Mouse (Mus musculus) midbrain, embryonic 12.5 days (tissue): ENCODE data around the gene Pcmt1. TPM values are rescaled to one million over a fixed set of nuclear protein-coding genes. Genes with fewer than 3 reads are reported as not detected.

ENCODE experiments used
- ATAC-seq: fragments of 200-750 bp; cut with Nextera tagmentation; 2 replicates; pipeline ENCODE4 v1.8.0; 2017; ENCODE audit warnings: low read depth, moderate TSS enrichment, moderate library complexity; ENCODE audit not compliant: low FRiP score
- H3K27ac ChIP-seq: fragments of 300-500 bp; sonication (generic); replicated peaks from 2 replicates; pipeline ENCODE4 v1.5.1; 2016; ENCODE audit warnings: mild to moderate bottlenecking
- H3K27me3 ChIP-seq: fragments of 300-500 bp; sonication (generic); 2 replicates; pipeline ENCODE4 v1.6.1; 2016; ENCODE audit warnings: mild to moderate bottlenecking
- H3K36me3 ChIP-seq: fragments of 300-500 bp; sonication (generic); 2 replicates; pipeline ENCODE4 v1.6.1; 2016
- H3K4me1 ChIP-seq: fragments of 300-500 bp; sonication (generic); 2 replicates; pipeline ENCODE4 v1.6.1; 2016
- H3K4me2 ChIP-seq: fragments of 300-500 bp; sonication (generic); replicated peaks from 2 replicates; pipeline ENCODE4 v1.6.1; 2016; ENCODE audit warnings: mild to moderate bottlenecking, moderate library complexity
- H3K4me3 ChIP-seq: fragments of 300-500 bp; sonication (generic); 2 replicates; pipeline ENCODE4 v1.5.1; 2016; ENCODE audit warnings: mild to moderate bottlenecking
- H3K9ac ChIP-seq: fragments of 300-500 bp; sonication (generic); replicated peaks from 2 replicates; pipeline ENCODE4 v1.6.1; 2016; ENCODE audit warnings: mild to moderate bottlenecking, moderate library complexity
- H3K9me3 ChIP-seq: fragments of 300-500 bp; sonication (generic); 2 replicates; pipeline ENCODE4 v1.6.1; 2016; ENCODE audit warnings: mild to moderate bottlenecking
- WGBS: fragments of 180-500 bp; shearing (Covaris S2); methylation state at CpG from one replicate; pipeline ENCODE4 v1.1.7; 2016; 5-methylcytosine and 5-hydroxymethylcytosine counted together
- polyA plus RNA-seq: library from polyadenylated mRNA; unstranded; fragments of >200 nt; fragmentation: Nextera tagmentation; extraction: Ambion mirVana; gene quantifications from 2 replicates; pipeline ENCODE4 v1.2.1, GENCODE M21; 2016

Pcmt1 gene
- polyA plus RNA-seq, 1 experiment from 2014 or later, result 144 TPM

DNA sequence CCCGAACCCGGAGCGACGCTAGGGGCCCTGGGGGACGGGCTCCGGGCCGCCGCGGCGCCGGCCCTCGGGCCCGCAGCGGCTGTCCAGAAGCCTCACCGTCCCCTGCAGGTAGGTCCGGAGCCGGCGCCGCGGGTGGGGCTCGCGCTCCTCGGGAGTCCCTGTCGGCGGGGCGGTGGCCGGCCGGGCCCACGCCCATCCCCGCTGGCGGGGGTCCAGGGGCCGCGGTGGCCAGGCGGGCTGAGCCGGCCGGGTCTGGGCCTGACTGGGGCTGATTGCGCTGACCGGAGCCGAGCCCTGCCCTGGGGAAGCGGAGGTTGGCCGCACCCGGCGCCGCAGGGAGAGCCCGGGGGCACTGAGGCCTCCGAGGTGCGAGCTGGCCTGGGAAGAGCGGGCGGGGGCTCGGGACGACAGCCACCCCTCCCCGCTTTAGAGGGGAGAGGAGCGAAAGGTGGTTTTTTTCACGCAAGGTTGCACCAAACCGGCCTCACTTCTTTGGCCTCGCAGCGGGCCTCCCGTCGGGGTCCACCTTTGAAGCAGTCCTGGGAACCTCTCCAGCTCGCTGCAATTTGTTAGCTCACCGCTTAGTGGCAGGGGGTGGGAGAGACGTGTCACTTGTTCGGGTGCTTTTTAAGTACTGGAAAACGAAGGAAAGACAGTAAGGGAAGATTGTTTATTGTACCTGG is 548 bp upstream of the Pcmt1 start:
- Histone ChIP-seq H3K4me3 (peak overlapping the region; percentile 100), H3K9me3 (no peaks in the 10 kb centered on the region), H3K9ac (peak overlapping the region; percentile 99), H3K27ac (peak overlapping the region; percentile 96), H3K27me3 (no peaks in the 10 kb centered on the region), H3K36me3 (peaks cover 24% of the 10 kb centered on the region), H3K4me2 (peak overlapping the region; percentile 74), H3K4me1 (peaks cover 31% of the 10 kb centered on the region)
- under 1% methylated on average over 63 of the region's 64 CpGs for WGBS
- ATAC-seq, result peak; percentile 86

DNA sequence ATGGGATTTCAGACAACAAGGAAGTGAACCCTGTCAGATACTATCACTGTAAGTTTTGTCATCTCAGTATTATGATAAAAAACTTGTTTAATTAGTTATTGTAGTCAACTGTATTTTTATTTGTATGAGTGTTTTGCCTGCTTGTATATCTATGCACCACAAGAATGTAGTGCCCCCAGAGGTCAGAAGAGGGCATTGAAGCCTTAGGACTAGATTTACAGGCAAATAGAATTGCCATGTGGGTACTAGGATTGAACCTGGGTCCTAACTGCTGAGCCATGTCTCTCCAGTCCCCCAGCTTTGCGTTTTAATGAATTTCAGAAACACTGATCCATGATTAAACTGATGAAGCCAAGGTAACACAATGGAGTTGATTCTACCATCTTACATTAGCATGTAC is 7.3 kb downstream of the Pcmt1 start:
- WGBS, result 69% methylated on average over 1 of the region's 1 CpGs
- H3K27ac ChIP-seq, result no peak overlapping the region
- H3K4me3 ChIP-seq, result no peak overlapping the region
- H3K9ac ChIP-seq, result no peak overlapping the region
- no peak for ATAC-seq
- H3K4me2 ChIP-seq, result no peak overlapping the region
- H3K27me3 ChIP-seq, result no peaks in the 10 kb centered on the region
- no peaks in the 10 kb centered on the region for H3K4me1 ChIP-seq
- peaks cover 54% of the 10 kb centered on the region for H3K36me3 ChIP-seq
- no peaks in the 10 kb centered on the region for H3K9me3 ChIP-seq

DNA sequence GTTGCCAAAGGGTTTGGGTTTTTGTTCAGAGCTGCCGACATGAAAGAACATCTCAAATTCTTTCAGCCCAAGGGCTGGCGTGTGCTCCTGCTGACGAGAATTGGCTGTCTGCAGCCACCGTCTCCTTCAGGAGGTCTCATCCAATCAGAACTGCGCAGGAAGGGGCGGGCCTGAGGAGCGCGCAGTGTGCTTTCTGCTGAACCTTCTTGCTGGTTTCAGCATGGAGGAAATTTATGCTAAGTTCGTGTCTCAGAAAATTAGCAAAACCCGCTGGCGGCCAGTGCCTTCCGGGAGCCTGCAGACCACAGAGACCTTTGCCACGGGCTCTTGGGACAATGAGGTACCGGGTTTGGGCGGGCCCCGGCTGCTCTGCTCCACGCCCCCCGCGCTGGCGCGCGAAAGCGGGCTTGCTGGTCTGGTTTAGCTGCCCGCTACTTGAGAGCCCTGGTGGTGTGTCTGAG is 13.6 kb downstream of the Pcmt1 start, which contains the start of gene Nup43:
TSS of gene Nup43 (plus strand) at position 162 of the 461 bp plus-strand sequence.
- Histone ChIP-seq H3K9ac (peak within 1 kb of the TSS; percentile 63), H3K4me1 (peaks cover 17% of the 10 kb centered on the region), H3K36me3 (peaks cover 15% of the 10 kb centered on the region), H3K4me3 (peak within 1 kb of the TSS; percentile 88), H3K27me3 (no peaks in the 10 kb centered on the region), H3K27ac (peak within 1 kb of the TSS; percentile 77), H3K4me2 (peak within 1 kb of the TSS; percentile 64), H3K9me3 (no peaks in the 10 kb centered on the region)
- under 1% methylated on average over 24 of the region's 24 CpGs for WGBS
- peak; percentile 84 for ATAC-seq

- no peak overlapping the region for H3K4me3 ChIP-seq
- H3K4me2 ChIP-seq, result no peak overlapping the region
- no peaks in the 10 kb centered on the region for H3K9me3 ChIP-seq
- no peak for ATAC-seq
- no peaks in the 10 kb centered on the region for H3K27me3 ChIP-seq
- no peak overlapping the region for H3K9ac ChIP-seq
- peaks cover 5% of the 10 kb centered on the region for H3K36me3 ChIP-seq
- no peak overlapping the region for H3K27ac ChIP-seq
- H3K4me1 ChIP-seq, result peaks cover 17% of the 10 kb centered on the region
- WGBS, result 98% methylated on average over 1 of the region's 1 CpGs
Measured at GRCm38 (mm10) chr10:7664889-7665288, 16.0 kb downstream of the Pcmt1 start.

DNA sequence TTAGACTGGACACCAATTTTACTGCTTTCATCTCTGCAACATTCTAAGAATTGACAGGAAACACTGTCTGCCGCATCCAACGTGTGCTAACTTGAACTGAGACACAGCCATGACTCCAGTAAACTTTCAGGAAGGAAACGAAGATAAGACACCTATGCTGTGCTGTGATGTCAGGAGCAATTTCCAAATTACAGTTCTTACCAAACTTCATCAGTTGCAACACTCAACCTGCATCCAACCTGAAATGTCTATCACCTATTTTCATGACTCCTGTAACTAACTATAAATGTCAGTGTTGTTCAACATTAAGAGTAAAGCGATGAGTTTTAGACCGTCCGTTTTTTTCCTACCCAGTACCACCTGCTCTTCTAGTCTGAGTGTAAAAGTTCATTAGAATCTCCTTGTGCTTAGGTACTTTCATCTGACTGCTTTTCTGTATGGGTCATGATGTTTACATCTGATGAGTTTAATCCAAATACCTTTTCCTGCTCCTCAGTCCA is 16.9 kb downstream of the Pcmt1 start:
- Histone ChIP-seq H3K4me3 (peak overlapping the region; percentile 74), H3K36me3 (no peaks in the 10 kb centered on the region), H3K4me1 (peaks cover 17% of the 10 kb centered on the region), H3K27me3 (no peaks in the 10 kb centered on the region), H3K4me2 (peak overlapping the region; percentile 86), H3K27ac (0 out of 2 replicates have a peak overlapping the region, but pooled peaks have one; percentile 89), H3K9ac (peak overlapping the region; percentile 89; the same call in 1 of the 2 replicates), H3K9me3 (no peaks in the 10 kb centered on the region)
- 74% methylated on average over 6 of the region's 6 CpGs for WGBS
- ATAC-seq, result no peak

DNA sequence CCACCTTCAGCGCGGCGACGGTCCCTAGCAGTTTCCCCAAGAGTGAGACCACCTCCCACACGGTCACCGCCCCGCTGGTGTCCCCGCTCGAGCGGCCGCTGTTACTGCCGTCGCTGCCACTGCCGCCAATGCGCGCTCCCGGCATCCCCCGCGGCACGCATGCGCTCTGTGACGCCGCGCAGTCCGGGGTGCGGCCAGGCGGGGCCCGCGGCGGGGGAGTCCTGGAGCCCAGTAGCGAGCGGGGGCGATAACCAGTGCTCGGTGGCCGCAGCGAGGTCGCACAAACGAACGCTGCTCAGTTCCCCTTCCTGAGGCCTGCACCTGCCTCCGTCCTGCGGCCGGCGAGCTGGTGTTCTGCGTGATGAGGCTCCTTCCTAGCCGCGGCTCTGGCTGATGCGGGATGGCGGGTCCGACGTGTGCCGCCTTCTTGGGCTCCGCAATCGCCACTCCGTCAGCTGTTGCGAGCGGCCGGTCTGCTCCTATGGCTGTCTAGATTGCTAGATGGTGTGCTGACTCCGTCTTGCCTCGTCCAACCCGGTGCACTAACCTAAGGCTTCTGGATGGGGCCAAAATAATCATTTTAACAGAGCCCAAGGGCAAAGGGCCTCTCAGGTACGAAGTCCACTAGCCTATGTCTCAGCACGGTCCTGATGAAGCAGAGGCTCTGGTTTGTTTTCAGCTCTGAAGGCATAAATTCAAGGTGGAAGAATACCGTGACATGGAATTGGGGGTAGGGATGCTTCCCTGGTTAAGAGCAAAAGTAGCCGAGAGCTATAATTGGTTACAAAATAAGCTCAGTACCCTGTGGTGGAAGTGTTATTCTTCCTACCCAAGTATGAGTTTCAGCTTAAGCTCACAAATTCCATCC is 17.5 kb downstream of the Pcmt1 start:
- ATAC-seq, result peak; percentile 91
- peak overlapping the region; percentile 86 for H3K4me2 ChIP-seq
- H3K36me3 ChIP-seq, result no peaks in the 10 kb centered on the region
- no peaks in the 10 kb centered on the region for H3K27me3 ChIP-seq
- H3K27ac ChIP-seq, result peak overlapping the region; percentile 89
- peaks cover 14% of the 10 kb centered on the region for H3K4me1 ChIP-seq
- H3K9ac ChIP-seq, result peak overlapping the region; percentile 89
- no peaks in the 10 kb centered on the region for H3K9me3 ChIP-seq
- peak overlapping the region; percentile 74 for H3K4me3 ChIP-seq
- WGBS, result under 1% methylated on average over 62 of the region's 64 CpGs

GRCm38 (mm10) chr10:7662471-7663141 is 18.3 kb downstream of the Pcmt1 start:
- Histone ChIP-seq H3K4me2 (peak overlapping the region; percentile 86), H3K9ac (peak overlapping the region; percentile 89)
- WGBS, result under 1% methylated on average over 44 of the region's 44 CpGs

DNA sequence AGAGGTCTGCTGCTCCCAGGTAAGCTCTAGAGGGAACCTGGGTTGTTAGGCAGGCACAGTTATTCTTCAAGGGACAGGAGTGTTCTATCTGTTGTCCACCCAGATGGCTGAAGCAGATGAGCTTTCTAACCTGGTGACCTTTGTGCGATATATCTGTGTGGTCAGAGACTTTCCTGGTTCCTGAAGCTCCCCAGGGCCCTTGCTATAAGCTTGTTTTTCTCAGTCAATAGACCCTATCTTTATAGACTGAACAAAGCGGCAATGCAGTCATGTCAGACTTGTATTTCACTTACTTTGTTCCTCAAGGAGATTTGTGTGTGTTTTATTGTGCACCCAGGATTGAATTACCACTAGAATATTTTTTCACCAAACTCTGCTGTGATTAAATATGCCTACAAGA is 29.9 kb downstream of the Pcmt1 start:
- Histone ChIP-seq H3K27me3 (no peaks in the 10 kb centered on the region), H3K4me3 (no peak overlapping the region), H3K9me3 (no peaks in the 10 kb centered on the region), H3K9ac (no peak overlapping the region), H3K4me2 (no peak overlapping the region), H3K27ac (no peak overlapping the region), H3K4me1 (no peaks in the 10 kb centered on the region), H3K36me3 (peaks cover 20% of the 10 kb centered on the region)
- WGBS, result 93% methylated on average over 2 of the region's 2 CpGs
- ATAC-seq, result no peak

More at GRCm38 (mm10) chr10:7662471-7663141, 18.3 kb downstream of the Pcmt1 start:
- H3K27ac ChIP-seq, result peak overlapping the region; percentile 89
- no peaks in the 10 kb centered on the region for H3K36me3 ChIP-seq
- no peaks in the 10 kb centered on the region for H3K27me3 ChIP-seq
- peak; percentile 82 for ATAC-seq
- peaks cover 8% of the 10 kb centered on the region for H3K4me1 ChIP-seq
- peak overlapping the region; percentile 74 for H3K4me3 ChIP-seq
- no peaks in the 10 kb centered on the region for H3K9me3 ChIP-seq

DNA sequence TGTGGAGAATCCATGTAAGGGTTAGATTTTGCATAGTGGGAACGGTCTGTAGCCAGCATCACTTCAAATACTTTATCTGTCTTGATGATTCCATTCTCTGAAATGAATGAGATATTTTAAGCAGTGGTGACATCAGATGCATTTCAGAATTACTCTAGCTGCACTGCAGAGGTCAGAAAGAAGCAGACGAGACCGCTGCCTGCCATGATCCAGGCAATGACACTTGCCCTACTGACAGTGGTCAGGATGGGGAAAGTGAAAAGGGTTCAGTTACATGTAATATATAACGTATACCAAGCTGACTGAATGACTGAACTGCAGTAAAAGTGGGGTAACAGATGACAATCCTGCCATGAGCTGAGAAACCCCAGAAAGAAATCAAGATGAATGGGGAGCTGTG is 31.9 kb downstream of the Pcmt1 start:
- Histone ChIP-seq H3K27me3 (no peaks in the 10 kb centered on the region), H3K36me3 (peaks cover 29% of the 10 kb centered on the region), H3K9ac (no peak overlapping the region), H3K4me3 (no peak overlapping the region), H3K4me2 (no peak overlapping the region), H3K9me3 (no peaks in the 10 kb centered on the region), H3K4me1 (no peaks in the 10 kb centered on the region), H3K27ac (no peak overlapping the region)
- no peak for ATAC-seq
- WGBS, result 92% methylated on average over 4 of the region's 4 CpGs

GRCm38 (mm10) chr10:7645911-7646310 is 35.0 kb downstream of the Pcmt1 start:
- Histone ChIP-seq H3K27me3 (no peaks in the 10 kb centered on the region), H3K4me3 (no peak overlapping the region), H3K4me1 (no peaks in the 10 kb centered on the region), H3K36me3 (peaks cover 46% of the 10 kb centered on the region), H3K9me3 (no peaks in the 10 kb centered on the region), H3K4me2 (no peak overlapping the region), H3K27ac (no peak overlapping the region), H3K9ac (no peak overlapping the region)
- ATAC-seq, result no peak
- 87% methylated on average over 2 of the region's 2 CpGs for WGBS

- no peaks in the 10 kb centered on the region for H3K4me1 ChIP-seq
- peaks cover 61% of the 10 kb centered on the region for H3K36me3 ChIP-seq
- H3K4me3 ChIP-seq, result no peak overlapping the region
- ATAC-seq, result no peak
- no peaks in the 10 kb centered on the region for H3K9me3 ChIP-seq
- H3K27ac ChIP-seq, result no peak overlapping the region
- no peak overlapping the region for H3K4me2 ChIP-seq
- no peak overlapping the region for H3K9ac ChIP-seq
- 96% methylated on average over 12 of the region's 12 CpGs for WGBS
- H3K27me3 ChIP-seq, result no peaks in the 10 kb centered on the region
Measured at GRCm38 (mm10) chr10:7640366-7640765, 40.6 kb downstream of the Pcmt1 start.
